Mouse (Mus musculus): ENCODE results near the gene Dqx1.

Gene Dqx1

DNA sequence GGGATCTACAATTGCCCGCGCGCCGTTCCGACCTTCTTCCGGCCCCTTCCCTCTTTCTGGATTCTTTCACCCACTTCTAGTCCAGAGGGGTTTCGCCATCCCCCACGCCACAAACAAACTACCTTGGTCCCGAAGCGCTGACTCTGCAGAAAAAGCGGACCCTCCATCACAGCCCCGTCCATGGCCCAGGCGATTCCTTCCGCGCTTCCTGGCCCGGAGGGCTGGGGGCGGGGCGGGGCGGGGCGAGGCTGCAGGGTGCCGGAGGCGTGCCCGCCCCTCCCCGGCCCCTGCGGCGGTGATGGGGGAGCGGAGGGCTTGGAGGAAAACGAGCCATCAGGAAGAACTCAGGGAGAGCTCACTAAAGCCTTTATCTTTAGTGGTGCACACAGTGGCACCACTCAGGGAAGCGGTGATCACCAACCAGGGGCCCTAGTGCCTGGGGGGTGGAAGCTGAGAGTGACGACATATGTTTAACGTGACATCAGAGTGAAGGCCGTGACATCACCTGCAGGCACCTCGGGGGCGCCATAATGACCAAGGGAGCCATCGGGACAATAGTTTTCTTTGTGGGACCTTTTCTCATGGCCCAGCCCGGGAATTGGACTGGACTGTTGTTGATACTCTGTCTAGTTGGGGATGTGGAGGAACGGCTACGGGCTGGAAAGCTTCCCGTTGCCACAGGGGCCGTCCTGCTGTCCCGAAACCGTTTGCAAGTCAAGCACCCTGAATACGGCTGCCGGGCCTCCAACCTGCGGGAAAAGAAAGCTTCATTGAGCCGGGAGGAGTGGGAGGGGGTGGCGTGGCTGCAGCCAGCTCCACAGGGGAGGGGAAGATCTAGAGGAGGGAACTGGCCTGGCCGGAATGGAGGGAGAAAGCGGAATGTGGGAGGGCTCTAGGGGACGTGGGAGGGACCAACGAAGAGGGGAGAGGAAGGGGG lies 24.1 kb upstream of the Dqx1 start, which contains the start of the genes Dok1 and Loxl3:
Dok1 (minus strand) TSS at position 223 of the 937 bp plus-strand sequence.
Loxl3 (plus strand) TSS at position 925 of the 937 bp plus-strand sequence.
- peak; percentile 78 to 81 for DNase-seq (ENCODE audit: low spot score in 2 of 2)

DNA sequence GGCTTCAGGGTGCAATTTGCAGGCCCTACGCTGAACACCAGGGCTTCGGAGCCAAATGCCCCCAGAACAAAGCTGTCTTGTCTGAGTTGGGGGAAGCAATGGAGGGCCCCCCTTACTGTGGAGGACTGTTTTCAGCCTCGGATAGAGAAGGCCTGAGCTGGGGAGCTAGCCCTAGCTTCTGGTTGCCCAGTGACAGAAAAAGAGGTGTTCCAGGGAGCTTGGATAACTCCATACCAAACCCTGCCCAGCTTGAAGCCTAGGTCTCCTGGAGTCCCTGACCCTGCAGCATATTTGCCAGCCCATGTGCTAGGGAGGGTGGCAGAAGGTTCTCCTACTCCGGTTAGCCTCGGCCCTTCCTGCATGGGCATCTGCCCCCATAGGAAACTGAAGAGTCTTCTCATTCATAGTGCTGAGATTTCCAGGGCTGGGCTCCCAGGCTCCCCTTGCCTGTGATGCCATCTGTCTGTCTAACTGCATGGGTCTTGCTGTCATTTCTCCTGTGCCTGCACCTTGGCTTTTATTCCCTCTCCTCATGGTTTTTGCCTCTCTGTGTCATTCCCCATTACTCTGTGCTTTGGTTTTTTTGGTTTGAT lies 23.1 kb upstream of the Dqx1 start:
- peak in 1 of 2 experiments; percentile 50 for DNase-seq (ENCODE audit: low spot score in 2 of 2)

DNA sequence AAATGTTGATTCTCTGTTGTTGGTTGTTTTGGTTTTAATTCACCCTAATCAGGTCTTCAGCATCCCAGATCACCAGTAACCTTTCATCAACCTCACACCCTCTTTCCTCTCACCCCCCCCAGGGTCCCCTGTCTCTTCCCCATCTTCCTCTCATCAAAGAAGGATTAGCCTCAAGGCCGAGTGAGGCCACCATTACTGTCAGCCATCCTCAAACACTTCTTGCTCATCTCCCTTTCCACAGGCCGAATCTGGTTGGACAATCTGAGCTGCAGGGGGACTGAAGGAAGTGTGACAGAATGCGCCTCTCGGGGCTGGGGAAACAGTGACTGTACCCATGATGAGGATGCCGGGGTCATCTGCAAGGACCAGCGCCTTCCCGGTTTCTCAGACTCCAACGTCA lies 20.5 kb upstream of the Dqx1 start:
- no peak for DNase-seq (ENCODE audit: low spot score in 2 of 2)

DNA sequence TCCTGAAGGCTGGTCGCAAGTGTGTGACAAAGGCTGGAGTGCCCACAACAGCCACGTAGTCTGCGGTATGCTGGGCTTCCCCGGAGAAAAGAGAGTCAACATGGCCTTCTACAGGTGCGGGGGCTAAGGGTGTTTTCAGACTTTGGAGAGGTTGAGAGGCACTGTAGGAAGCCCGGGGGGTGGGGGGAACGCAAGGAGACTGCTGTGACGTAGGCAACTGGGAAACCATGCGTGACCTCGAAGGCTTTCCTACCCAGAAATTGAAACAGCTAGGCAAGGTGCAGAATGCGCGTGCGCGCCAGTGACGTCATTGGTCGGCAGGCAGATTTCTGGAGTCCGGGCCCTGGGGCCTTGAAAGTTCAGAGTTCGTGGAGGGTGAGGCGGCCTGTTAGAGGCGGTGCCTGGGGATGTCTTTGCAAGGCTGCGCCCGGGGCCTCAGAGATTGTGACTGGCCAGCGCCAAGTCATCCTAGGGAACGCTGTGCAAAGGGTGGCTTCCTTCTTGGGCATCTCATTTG lies 19.1 kb upstream of the Dqx1 start:
- DNase-seq (ENCODE audit: low spot score in 2 of 2) = peak; percentile 80 to 87

DNA sequence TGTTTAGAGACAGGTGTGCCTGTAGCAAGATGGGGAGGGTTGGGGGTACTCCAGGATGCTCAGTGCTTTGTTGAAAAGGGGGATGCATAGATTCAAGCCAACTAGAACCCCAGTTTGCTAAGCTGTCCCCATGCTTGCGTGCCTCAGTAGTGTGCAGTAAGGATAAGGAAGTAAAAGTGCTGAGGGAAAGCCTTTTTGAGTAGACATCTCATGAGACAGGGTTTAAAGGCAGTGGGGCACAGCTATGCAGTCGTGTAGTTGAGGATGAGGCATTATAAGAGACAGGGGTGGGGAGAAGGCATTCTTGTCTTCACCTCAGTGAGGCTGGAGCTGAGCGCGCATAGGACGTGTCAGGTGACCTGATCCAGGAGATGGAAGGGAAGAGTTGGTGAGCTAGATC lies 17.0 kb upstream of the Dqx1 start:
- DNase-seq (ENCODE audit: low spot score in 2 of 2) = no peak

- no peak for DNase-seq (ENCODE audit: low spot score in 2 of 2)
These were observed 14.1 kb upstream of the Dqx1 start for GRCm38 (mm10) chr6:83043561-83043960.

- DNase-seq (ENCODE audit: low spot score in 2 of 2) = no peak
These were observed 13.7 kb upstream of the Dqx1 start for GRCm38 (mm10) chr6:83043993-83044392.

- no peak for DNase-seq (ENCODE audit: low spot score in 2 of 2)
These were observed 12.9 kb upstream of the Dqx1 start for GRCm38 (mm10) chr6:83044742-83045141.

GRCm38 (mm10) chr6:83049367-83049766 lies 8.3 kb upstream of the Dqx1 start:
- no peak for DNase-seq (ENCODE audit: low spot score in 2 of 2)

DNA sequence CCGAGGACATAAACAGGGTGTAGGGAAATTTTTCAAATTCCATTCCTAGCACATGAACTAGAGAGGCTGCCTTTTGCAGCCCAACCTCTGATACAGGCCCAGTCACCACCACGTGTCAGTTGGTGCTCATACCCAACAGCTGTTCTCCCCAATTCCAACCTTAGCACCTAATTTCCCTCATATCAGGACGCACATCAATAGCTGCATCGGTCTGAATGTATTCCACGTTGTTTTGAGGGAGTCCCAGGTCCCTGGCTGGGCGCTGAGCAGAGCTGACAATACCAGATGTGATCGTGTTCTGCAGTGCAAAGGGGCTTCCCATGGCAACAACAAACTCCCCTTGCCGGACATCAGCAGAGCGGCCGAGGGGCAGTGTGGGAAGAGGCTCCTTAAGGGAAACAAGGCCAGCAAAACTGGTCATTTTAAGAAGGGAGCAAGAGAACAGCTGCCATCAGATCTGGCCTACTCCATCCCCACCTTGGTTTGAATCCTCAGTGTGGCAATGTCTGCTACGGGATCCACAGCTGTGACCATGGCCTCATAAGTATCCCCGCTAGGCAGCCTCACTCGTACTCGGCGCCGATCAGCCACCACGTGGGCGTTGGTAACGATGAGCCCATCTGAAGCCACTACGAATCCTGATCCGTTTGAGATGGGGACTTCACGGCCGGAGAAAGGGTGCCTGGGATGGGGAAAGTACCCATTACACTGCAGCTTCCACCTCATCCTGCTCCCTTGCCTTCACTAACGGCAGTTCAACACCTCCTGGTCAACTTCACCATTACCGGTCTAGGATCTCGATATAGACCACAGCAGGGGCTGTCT lies 4.3 kb upstream of the Dqx1 start:
- no peak for DNase-seq (ENCODE audit: low spot score in 2 of 2)

GRCm38 (mm10) chr6:83054074-83054851 lies 3.4 kb upstream of the Dqx1 start, which contains the start of gene Aup1:
Aup1 (plus strand) TSS chr6:83054521.
- DNase-seq (ENCODE audit: low spot score in 2 of 2) = peak; percentile 95 to 96

GRCm38 (mm10) chr6:83054871-83055431 lies 2.7 kb upstream of the Dqx1 start, which contains the start of gene Htra2:
Htra2 (minus strand) TSS chr6:83055273.
- no peak for DNase-seq (ENCODE audit: low spot score in 2 of 2)

DNA sequence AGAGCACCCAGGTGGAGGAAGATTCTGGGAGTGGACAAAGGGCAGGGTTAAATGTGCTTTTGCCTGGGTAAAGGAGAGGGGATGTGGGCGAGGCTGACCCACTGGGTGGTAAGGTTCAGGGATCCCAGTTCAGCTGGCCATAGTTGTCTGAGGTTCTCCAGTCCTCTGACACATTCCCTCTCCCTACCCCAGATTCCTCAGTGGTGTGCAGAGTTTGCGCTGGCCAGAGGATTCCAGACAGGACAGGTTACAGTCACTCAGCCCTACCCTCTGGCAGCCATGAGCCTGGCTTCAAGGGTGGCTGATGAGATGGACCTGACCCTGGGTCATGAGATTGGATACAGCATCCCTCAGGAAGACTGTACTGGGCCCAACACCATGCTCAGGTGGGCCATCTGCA lies 1.1 kb downstream of the Dqx1 start:
- no peak for DNase-seq (ENCODE audit: low spot score in 2 of 2)

DNA sequence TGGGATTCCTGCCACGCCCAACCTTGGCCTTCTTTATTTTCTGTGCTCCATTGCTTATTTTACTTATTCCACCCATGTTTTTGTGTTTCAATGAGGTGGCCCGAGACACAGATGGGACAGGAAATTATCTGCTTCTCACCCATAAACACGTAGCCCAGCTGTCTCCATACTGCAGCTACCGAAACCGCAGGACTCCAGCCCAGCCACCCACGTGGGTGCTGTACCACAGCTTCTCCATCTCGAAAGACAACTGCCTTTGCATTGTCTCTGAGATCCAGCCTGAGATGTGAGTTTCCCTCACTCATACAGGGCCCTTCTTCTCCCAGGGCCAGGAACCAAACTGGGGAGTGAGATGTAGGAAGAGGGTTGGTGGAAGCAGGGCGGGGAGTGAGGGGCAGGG lies 8.4 kb downstream of the Dqx1 start:
- no peak for DNase-seq (ENCODE audit: low spot score in 2 of 2)

- no peak for DNase-seq (ENCODE audit: low spot score in 2 of 2)
These were observed 8.8 kb downstream of the Dqx1 start for GRCm38 (mm10) chr6:83066441-83066840.

- DNase-seq (ENCODE audit: low spot score in 2 of 2) = no peak
These were observed 10.6 kb downstream of the Dqx1 start for GRCm38 (mm10) chr6:83068221-83068620.

- no peak for DNase-seq (ENCODE audit: low spot score in 2 of 2)
These were observed 11.3 kb downstream of the Dqx1 start for GRCm38 (mm10) chr6:83068706-83069487.

DNA sequence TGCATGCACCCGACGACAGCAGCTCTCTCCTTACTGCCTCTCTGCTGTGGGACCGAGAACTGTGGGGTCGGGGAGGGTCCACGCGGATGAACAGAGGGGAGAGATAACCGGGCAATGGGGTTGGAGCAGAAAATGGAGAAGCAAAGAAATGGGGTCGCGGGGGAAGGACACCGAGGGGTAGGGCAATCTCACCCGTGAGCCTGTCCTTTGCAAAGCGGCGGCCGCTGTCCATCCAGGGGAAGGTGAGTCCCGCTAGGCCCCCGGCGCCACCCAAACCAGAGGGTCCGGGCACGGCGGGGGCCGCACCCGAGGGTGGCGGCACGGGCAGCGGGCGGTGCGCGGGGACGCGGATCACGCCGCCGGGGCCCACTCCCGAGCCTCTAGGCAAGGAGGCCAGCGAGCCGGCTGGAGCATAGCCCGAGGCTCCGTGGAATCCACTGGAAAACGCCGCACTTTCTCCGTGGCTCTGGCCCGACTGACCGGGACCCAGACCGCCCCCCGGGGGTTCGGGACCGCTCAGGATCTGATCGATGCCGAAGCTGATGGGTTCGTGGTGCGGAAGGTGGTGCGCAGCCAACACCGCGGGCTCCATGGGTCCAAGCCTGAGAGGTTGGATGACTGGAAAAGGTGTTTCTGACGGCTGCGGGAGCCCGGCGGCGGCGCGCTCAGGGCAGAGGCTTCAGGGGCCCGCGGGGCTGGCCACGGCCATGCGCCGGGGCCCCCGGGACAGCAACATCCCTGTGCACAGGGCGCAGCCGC lies 12.0 kb downstream of the Dqx1 start:
- no peak for DNase-seq (ENCODE audit: low spot score in 2 of 2)

DNA sequence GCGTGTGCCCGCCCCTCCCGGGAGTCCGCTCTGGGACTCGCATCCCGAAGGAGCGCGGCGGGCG lies 12.4 kb downstream of the Dqx1 start, which contains the start of gene Tlx2:
Tlx2 (minus strand) TSS at position 47 of the 64 bp plus-strand sequence.
- DNase-seq (ENCODE audit: low spot score in 2 of 2) = no peak
